Mouse (Mus musculus) G1E (cell line): Measurements from ENCODE around the gene Sh2d5.

ENCODE experiments used
- CTCF ChIP-seq: IDR thresholded peaks from 2 replicates; pipeline ENCODE4 v1.5.1; 2012; ENCODE audit warnings: low read depth, low read length, inconsistent platforms, mixed read lengths
- GATA1 ChIP-seq: IDR thresholded peaks from 2 replicates; pipeline ENCODE4 v1.6.1; 2012; ENCODE audit warnings: borderline replicate concordance, low read length, inconsistent platforms, mixed read lengths
- GATA2 ChIP-seq: IDR thresholded peaks from 2 replicates; pipeline ENCODE4 v1.6.1; 2012; ENCODE audit warnings: low read depth, low read length, inconsistent platforms, borderline replicate concordance
- POLR2AphosphoS5 ChIP-seq: IDR thresholded peaks from 2 replicates; pipeline ENCODE4 v1.6.1; 2012; ENCODE audit warnings: low read depth, low read length, inconsistent platforms; ENCODE audit not compliant: insufficient replicate concordance
- TAL1 ChIP-seq: conservative IDR thresholded peaks from 2 replicates; pipeline ENCODE4 v1.6.1; 2012; ENCODE audit warnings: low read depth, low read length, inconsistent platforms, mixed read lengths

DNA sequence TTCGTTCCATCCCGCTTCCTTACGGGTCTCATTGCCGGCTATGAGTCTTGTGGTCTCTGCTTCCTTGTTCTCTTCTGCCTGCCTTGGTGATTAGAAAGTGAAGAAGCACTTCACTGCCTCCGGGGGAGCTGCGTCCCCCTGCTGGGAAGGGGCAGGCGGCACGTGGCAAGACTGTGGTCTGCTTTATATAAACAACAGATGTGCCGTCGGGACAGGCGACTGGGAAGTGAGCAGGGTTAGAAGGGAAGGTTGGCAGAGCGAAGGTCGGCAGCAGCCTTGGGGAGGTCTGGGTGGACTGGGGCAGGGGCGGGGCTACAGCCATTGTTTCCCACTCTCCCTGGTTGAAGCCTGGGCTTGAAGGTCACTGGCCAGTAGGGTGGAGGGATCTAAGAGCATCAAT lies 1.6 kb downstream of the Sh2d5 start:
- TF ChIP-seq CTCF, result no peak
- TF ChIP-seq GATA1, result no peak
- no peak for TF ChIP-seq GATA2
- no peak for TF ChIP-seq TAL1
- no peak for TF ChIP-seq POLR2AphosphoS5
